In the genomic region with DNA sequence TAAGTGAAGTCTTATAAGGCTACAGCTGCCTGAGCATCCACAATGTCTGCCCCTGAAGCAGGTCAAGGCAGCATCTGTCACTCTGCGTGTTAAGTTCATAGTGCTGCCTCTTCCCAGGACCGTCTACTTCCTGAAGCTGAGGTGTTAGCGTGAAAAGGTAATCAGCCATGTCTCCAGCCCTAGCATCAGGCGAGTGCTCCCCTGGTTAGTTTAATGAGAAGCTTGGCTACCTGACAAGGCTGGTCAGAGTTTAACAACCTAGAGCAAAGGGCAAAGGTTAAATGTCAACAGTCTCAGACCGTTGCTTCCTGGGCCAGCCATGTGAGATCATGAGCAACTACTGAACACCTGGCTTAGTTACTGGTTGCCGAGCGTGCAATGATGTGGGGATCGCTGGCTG, we compare ENCODE assay signal across 26 mouse cellular contexts. TPM values are rescaled to one million over a fixed set of nuclear protein-coding genes. Genes with fewer than 3 reads are reported as not detected.
DNase-seq lines count a peak whose midpoint lies in the region; ATAC-seq lines count a peak whose summit lies in the region.
"Had no signal": no experiment of that assay in that cellular context is flagged by ENCODE, and none has a peak within 500 bp of the region (broad histone marks: within the 10 kb centered on the region; RNA-seq: fewer than 3 reads in every experiment).

No protein-coding gene starts in this region.

- peak; percentile 43 for DNase-seq in kidney, adult 18-20 months
- peak; percentile 51 to 60 for DNase-seq in kidney, adult 8-10 months
- DNase-seq in kidney, postnatal 36 days = peak; percentile 48 to 59
- no peak for DNase-seq in right cerebral cortex, adult 2 months (ENCODE audit: low spot score in 2 of 2)
- DNase-seq: adrenal gland, postnatal 14 days; cerebellum, adult 18-20 months; cerebellum, adult 9-11 months; cerebellum, postnatal 36 days; gastrocnemius, postnatal 14 days; heart, postnatal 14 days had no signal

- ATAC-seq in kidney, embryonic 14.5 days (ENCODE audit: low FRiP score, low TSS enrichment) = no peak
- ATAC-seq in kidney, embryonic 16.5 days (ENCODE audit: low FRiP score, low TSS enrichment) = peak; percentile 68
- no peak for ATAC-seq in monocyte, adult 5-6 weeks (replicated peaks; ENCODE audit: insufficient number of reproducible peaks, low FRiP score, low TSS enrichment, poor library complexity, severe bottlenecking)
- ATAC-seq: activated CD4-positive, CD25-positive, alpha-beta regulatory T cell, adult 4 months; forebrain, embryonic 16.5 days; Patski had no signal

- no peaks in the 10 kb centered on the region for H3K4me1 ChIP-seq in kidney, embryonic 14.5 days (ENCODE audit: control insufficient read depth, insufficient read depth, low read length)
- H3K4me1 ChIP-seq in kidney, embryonic 16.5 days (ENCODE audit: insufficient read depth, low read length) = no peaks in the 10 kb centered on the region
- H3K4me1 ChIP-seq: embryonic facial prominence, embryonic 13.5 days; forebrain, embryonic 12.5 days; heart, embryonic 10.5 days; heart, embryonic 15.5 days had no signal

- no peaks in the 10 kb centered on the region for H3K36me3 ChIP-seq in kidney, embryonic 14.5 days (ENCODE audit: control insufficient read depth, insufficient read depth, low read length)
- H3K36me3 ChIP-seq in kidney, embryonic 16.5 days (ENCODE audit: insufficient read depth, low read length) = no peaks in the 10 kb centered on the region
- H3K36me3 ChIP-seq: embryonic facial prominence, embryonic 13.5 days; forebrain, embryonic 12.5 days; heart, embryonic 10.5 days; heart, embryonic 15.5 days; hindbrain, embryonic 10.5 days had no signal

- no peaks in the 10 kb centered on the region for H3K27me3 ChIP-seq in kidney, embryonic 14.5 days (ENCODE audit: control insufficient read depth, insufficient read depth, low read length)
- no peaks in the 10 kb centered on the region for H3K27me3 ChIP-seq in kidney, embryonic 16.5 days (ENCODE audit: insufficient read depth, low read length)

- H3K4me3 ChIP-seq in kidney, embryonic 14.5 days (ENCODE audit: low read length) = no peak overlapping the region
- no peak overlapping the region for H3K4me3 ChIP-seq in kidney, embryonic 16.5 days (ENCODE audit: low read length)
- H3K4me3 ChIP-seq: embryonic facial prominence, embryonic 13.5 days; forebrain, embryonic 12.5 days; heart, embryonic 10.5 days; heart, embryonic 15.5 days; hindbrain, embryonic 10.5 days had no signal

- H3K27ac ChIP-seq in kidney, embryonic 14.5 days (ENCODE audit: low read depth, low read length) = no peak overlapping the region
- no peak overlapping the region for H3K27ac ChIP-seq in kidney, embryonic 16.5 days (ENCODE audit: low read length)
- H3K27ac ChIP-seq: embryonic facial prominence, embryonic 13.5 days; forebrain, embryonic 12.5 days; heart, embryonic 10.5 days; heart, embryonic 15.5 days; hindbrain, embryonic 10.5 days; hindbrain, embryonic 14.5 days had no signal

- H3K9me3 ChIP-seq in kidney, embryonic 14.5 days (ENCODE audit: control insufficient read depth, low read length) = no peaks in the 10 kb centered on the region
- no peaks in the 10 kb centered on the region for H3K9me3 ChIP-seq in kidney, embryonic 16.5 days (ENCODE audit: low read length)
- H3K9me3 ChIP-seq: embryonic facial prominence, embryonic 13.5 days; forebrain, embryonic 12.5 days; heart, embryonic 10.5 days; heart, embryonic 15.5 days; hindbrain, embryonic 10.5 days had no signal

- 26% methylated on average over 8 of the region's 8 CpGs for WGBS in kidney, embryonic 14.5 days
- 20% methylated on average over 8 of the region's 8 CpGs for WGBS in kidney, embryonic 16.5 days

- H3K4me2 ChIP-seq in kidney, embryonic 14.5 days (replicated peaks; ENCODE audit: low read depth, low read length) = no peak overlapping the region
- no peak overlapping the region for H3K4me2 ChIP-seq in kidney, embryonic 16.5 days (replicated peaks; ENCODE audit: low read depth, low read length)
- H3K4me2 ChIP-seq: embryonic facial prominence, embryonic 13.5 days; forebrain, embryonic 12.5 days; heart, embryonic 15.5 days; hindbrain, embryonic 14.5 days had no signal

- no peak overlapping the region for H3K9ac ChIP-seq in kidney, embryonic 14.5 days (ENCODE audit: low read depth, low read length)
- H3K9ac ChIP-seq in kidney, embryonic 16.5 days (replicated peaks; ENCODE audit: low read length) = no peak overlapping the region
- H3K9ac ChIP-seq: embryonic facial prominence, embryonic 13.5 days; forebrain, embryonic 12.5 days; heart, embryonic 15.5 days; hindbrain, embryonic 14.5 days had no signal

RNA-seq across cellular contexts. Expression of a gene that starts 53.2 kb away (rescaled TPM):
- not detected in 2 replicates for polyA plus RNA-seq in kidney, embryonic 14.5 days (2014; fragmentation: Nextera tagmentation; extraction: Ambion mirVana)
- polyA plus RNA-seq in kidney, embryonic 16.5 days (2015; fragmentation: Nextera tagmentation; extraction: Ambion mirVana) = not detected in 2 replicates
- total RNA-seq in monocyte, adult 5-6 weeks (2017) = not detected in 3 replicates
- total RNA-seq: adrenal gland, adult 18-20 months; adrenal gland, postnatal 14 days; CH12.LX; gastrocnemius, adult 18-20 months; heart, postnatal 14 days had no signal
- polyA plus RNA-seq: activated CD4-positive, CD25-positive, alpha-beta regulatory T cell, adult 4 months; embryonic facial prominence, embryonic 13.5 days; gonadal fat pad, adult 2 months; heart, embryonic 15.5 days; Patski had no signal

Comparison
In these comparisons a context has a peak if more than half of its experiments do, and no peak if none do; other contexts are left out.
1. DNase-seq: peak in kidney, adult 18-20 months (single experiment), kidney, adult 8-10 months (2 of 2) and kidney, postnatal 36 days (2 of 2); none in right cerebral cortex, adult 2 months (0 of 2).